Mouse (Mus musculus): ENCODE results near the gene Tbx15.

Gene Tbx15

DNA sequence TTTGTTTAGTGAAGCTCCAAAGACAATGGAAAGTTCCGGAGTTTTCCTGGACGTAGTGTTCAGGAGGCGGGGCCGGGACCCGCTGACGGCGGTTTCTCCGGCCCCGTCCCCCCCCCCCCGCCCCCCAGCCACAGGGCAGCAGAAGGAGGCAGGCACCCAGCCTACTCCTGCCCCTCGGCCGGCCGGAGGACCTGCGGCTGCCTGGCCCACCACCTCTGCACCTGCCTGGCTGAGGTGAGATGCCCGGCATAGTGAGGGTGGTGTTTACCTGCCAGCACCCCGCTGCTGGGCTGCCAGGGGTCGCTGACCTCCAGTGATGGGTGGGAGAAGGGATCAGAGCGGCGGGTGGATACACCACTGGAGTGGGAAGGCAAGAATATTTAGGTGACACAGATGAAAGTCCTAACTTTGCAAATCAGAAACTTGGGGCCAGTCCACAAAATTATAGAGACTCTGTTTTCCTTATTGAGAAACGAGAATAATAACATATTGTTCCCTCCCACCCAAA lies at the start of gene Tbx15:
Gene Tbx15, plus strand, starts transcription at position 169 of the 508 bp plus-strand sequence.
- no peaks in the 10 kb centered on the region for H3K36me3 ChIP-seq (ENCODE audit: insufficient read depth, low read length)
- H3K27me3 ChIP-seq (ENCODE audit: insufficient read depth, low read length) = peaks cover 96% of the 10 kb centered on the region
- TF ChIP-seq CTCF (conservative IDR thresholded peaks at IDR 0.05; ENCODE audit: low read length) (no peak), NANOG (IDR thresholded peaks at IDR 0.05; ENCODE audit: borderline replicate concordance, low read length) (no peak), POU5F1 (IDR thresholded peaks at IDR 0.05; ENCODE audit: borderline replicate concordance, low read length) (no peak)
- H3K4me1 ChIP-seq (replicated peaks; ENCODE audit: low read depth, low read length) = peaks cover 43% of the 10 kb centered on the region
- H3K4me3 ChIP-seq (replicated peaks; ENCODE audit: low read length) = peak within 1 kb of the TSS; percentile 68
- no peaks in the 10 kb centered on the region; the same call in 1 of the 2 replicates for H3K9me3 ChIP-seq (ENCODE audit: low read length)

DNA sequence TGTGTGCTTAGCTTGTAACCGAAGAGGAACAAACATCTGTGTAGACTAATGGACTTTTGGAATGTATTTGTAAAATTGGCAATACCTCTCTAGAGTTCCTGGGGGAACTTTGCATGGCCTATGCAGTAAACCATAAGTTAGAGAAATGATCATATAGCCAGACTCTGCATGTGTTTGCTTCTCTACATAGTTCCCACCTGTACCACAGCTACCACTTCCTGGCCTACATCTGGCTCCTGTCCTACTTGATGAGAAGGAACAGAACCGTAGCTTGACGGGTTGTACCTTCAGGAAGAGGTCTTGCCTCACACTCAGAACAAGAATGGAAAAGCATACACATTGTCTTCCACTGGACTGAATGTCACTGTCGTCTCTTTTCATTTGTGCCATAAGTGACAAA lies 46.6 kb upstream of the Tbx15 start:
- no peak for TF ChIP-seq CTCF (conservative IDR thresholded peaks at IDR 0.05; ENCODE audit: low read length)
- TF ChIP-seq POU5F1 (IDR thresholded peaks at IDR 0.05; ENCODE audit: borderline replicate concordance, low read length) = no peak
- no peak for TF ChIP-seq NANOG (IDR thresholded peaks at IDR 0.05; ENCODE audit: borderline replicate concordance, low read length)

DNA sequence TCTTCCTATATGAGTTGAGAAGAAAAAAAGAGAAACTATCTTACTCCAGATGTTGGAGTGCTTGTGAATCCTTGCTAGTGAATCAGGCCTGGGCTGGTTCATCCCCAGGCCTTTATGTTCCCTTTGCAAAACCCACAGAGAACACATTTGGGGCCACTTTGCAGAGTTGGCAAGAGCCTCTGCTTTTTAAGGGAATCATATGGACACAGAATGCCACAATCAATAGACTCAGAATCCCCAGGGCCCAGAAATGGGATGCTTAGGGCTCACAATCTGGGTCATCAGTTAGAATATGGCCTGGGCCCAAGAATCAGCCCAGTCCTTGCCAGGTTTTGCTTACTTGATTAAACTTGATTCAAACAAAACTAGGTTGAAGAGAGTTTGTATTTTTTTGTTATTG lies 36.9 kb upstream of the Tbx15 start:
- no peaks in the 10 kb centered on the region for H3K27me3 ChIP-seq (ENCODE audit: insufficient read depth, low read length)
- H3K4me1 ChIP-seq (replicated peaks; ENCODE audit: low read depth, low read length) = no peaks in the 10 kb centered on the region
- TF ChIP-seq CTCF (conservative IDR thresholded peaks at IDR 0.05; ENCODE audit: low read length) (no peak), POU5F1 (IDR thresholded peaks at IDR 0.05; ENCODE audit: borderline replicate concordance, low read length) (no peak), NANOG (IDR thresholded peaks at IDR 0.05; ENCODE audit: borderline replicate concordance, low read length) (no peak)
- H3K4me3 ChIP-seq (replicated peaks; ENCODE audit: low read length) = no peak overlapping the region
- no peaks in the 10 kb centered on the region for H3K9me3 ChIP-seq (ENCODE audit: low read length)
- H3K36me3 ChIP-seq (ENCODE audit: insufficient read depth, low read length) = peaks cover 3% of the 10 kb centered on the region

More for the DNA sequence above, 46.6 kb upstream of the Tbx15 start:
- H3K4me1 ChIP-seq (replicated peaks; ENCODE audit: low read depth, low read length) = no peaks in the 10 kb centered on the region
- H3K9me3 ChIP-seq (ENCODE audit: low read length) = no peaks in the 10 kb centered on the region
- H3K27me3 ChIP-seq (ENCODE audit: insufficient read depth, low read length) = no peaks in the 10 kb centered on the region
- H3K4me3 ChIP-seq (replicated peaks; ENCODE audit: low read length) = no peak overlapping the region
- H3K36me3 ChIP-seq (ENCODE audit: insufficient read depth, low read length) = 0 out of 2 replicates have a peak, but pooled peaks cover 4% of the 10 kb centered on the region

DNA sequence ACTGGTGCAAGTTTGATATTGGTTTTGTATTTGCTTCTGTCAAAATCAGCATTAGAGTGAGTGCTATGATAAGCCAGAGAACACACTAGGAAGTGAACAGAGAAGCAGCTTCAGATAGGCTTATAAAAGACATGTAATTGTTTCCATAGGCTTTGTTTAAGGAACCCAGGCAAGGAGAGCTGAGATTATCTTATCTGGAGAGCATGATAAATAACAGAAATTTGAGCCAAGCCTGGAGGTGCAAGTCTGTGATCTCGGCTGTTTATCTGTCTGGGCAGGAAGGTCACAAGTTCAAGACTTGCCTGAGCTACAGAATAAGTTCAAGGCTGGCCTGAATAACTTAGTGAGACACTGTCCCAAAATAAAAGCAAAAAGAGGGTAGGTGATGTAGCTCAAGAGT lies 31.8 kb upstream of the Tbx15 start:
- no peaks in the 10 kb centered on the region for H3K9me3 ChIP-seq (ENCODE audit: low read length)
- no peaks in the 10 kb centered on the region for H3K27me3 ChIP-seq (ENCODE audit: insufficient read depth, low read length)
- H3K4me1 ChIP-seq (replicated peaks; ENCODE audit: low read depth, low read length) = no peaks in the 10 kb centered on the region; the same call in 1 of the 2 replicates
- H3K36me3 ChIP-seq (ENCODE audit: insufficient read depth, low read length) = peaks cover 3% of the 10 kb centered on the region; the same call in 1 of the 2 replicates
- TF ChIP-seq CTCF (conservative IDR thresholded peaks at IDR 0.05; ENCODE audit: low read length) (no peak), NANOG (IDR thresholded peaks at IDR 0.05; ENCODE audit: borderline replicate concordance, low read length) (no peak), POU5F1 (IDR thresholded peaks at IDR 0.05; ENCODE audit: borderline replicate concordance, low read length) (no peak)
- no peak overlapping the region for H3K4me3 ChIP-seq (replicated peaks; ENCODE audit: low read length)

DNA sequence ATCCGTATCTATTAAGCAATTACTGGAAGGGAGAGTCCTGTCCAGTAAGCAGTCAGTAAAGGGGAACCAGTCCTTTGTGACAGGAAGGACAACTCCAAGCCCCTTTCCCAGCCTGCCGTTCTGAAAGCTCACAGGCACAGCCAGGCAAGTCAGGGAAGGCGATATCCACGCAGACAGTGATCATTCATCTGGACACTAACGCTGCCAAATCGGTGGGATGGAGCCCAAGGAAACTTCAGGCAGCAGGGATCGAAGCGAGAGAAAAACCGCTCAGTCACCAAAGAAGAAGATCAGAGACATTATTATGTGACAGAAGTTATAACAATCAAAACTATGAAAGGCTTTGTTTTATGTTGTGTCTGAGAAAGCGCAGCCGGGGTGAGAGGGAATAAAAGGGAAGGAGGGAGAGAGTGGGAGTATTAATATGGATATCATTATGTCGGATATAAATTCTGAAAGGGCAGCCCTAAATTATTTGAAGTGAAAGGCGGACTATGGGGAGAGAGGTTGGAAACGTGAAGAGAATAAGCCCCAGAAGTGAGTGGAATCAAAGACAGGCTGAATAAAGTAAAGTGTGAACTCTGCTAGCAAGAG lies 29.0 kb upstream of the Tbx15 start:
- no peaks in the 10 kb centered on the region; the same call in 1 of the 2 replicates for H3K4me1 ChIP-seq (replicated peaks; ENCODE audit: low read depth, low read length)
- no peaks in the 10 kb centered on the region for H3K27me3 ChIP-seq (ENCODE audit: insufficient read depth, low read length)
- no peak for TF ChIP-seq CTCF (conservative IDR thresholded peaks at IDR 0.05; ENCODE audit: low read length)
- TF ChIP-seq POU5F1 (IDR thresholded peaks at IDR 0.05; ENCODE audit: borderline replicate concordance, low read length) = no peak
- TF ChIP-seq NANOG (IDR thresholded peaks at IDR 0.05; ENCODE audit: borderline replicate concordance, low read length) = no peak

DNA sequence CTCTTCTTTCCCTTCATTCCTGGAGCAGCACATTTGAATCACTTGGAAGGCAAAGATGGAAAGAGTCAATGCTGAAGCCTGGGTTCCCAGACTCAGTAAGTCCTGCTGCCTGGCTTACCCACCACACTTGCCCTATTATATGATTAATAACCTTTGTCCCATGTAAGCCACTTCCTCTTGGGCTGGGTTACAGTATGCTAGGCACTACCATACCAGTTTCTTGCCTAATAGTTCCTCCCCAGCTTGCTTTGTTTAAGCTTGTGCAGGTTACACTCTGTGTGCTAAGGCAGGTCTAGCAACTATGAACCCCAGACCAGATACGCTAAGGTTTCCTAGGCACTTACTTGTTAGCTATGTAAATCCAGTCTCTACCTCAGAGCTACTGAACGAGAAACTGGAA lies 12.4 kb upstream of the Tbx15 start:
- Histone ChIP-seq H3K4me1 (replicated peaks; ENCODE audit: low read depth, low read length) (no peaks in the 10 kb centered on the region), H3K9me3 (ENCODE audit: low read length) (no peaks in the 10 kb centered on the region)
- TF ChIP-seq POU5F1 (IDR thresholded peaks at IDR 0.05; ENCODE audit: borderline replicate concordance, low read length) (no peak), CTCF (conservative IDR thresholded peaks at IDR 0.05; ENCODE audit: low read length) (no peak), NANOG (IDR thresholded peaks at IDR 0.05; ENCODE audit: borderline replicate concordance, low read length) (no peak)

More for the DNA sequence above, 29.0 kb upstream of the Tbx15 start:
- Histone ChIP-seq H3K4me3 (replicated peaks; ENCODE audit: low read length) (no peak overlapping the region), H3K36me3 (ENCODE audit: insufficient read depth, low read length) (no peaks in the 10 kb centered on the region), H3K9me3 (ENCODE audit: low read length) (no peaks in the 10 kb centered on the region)

DNA sequence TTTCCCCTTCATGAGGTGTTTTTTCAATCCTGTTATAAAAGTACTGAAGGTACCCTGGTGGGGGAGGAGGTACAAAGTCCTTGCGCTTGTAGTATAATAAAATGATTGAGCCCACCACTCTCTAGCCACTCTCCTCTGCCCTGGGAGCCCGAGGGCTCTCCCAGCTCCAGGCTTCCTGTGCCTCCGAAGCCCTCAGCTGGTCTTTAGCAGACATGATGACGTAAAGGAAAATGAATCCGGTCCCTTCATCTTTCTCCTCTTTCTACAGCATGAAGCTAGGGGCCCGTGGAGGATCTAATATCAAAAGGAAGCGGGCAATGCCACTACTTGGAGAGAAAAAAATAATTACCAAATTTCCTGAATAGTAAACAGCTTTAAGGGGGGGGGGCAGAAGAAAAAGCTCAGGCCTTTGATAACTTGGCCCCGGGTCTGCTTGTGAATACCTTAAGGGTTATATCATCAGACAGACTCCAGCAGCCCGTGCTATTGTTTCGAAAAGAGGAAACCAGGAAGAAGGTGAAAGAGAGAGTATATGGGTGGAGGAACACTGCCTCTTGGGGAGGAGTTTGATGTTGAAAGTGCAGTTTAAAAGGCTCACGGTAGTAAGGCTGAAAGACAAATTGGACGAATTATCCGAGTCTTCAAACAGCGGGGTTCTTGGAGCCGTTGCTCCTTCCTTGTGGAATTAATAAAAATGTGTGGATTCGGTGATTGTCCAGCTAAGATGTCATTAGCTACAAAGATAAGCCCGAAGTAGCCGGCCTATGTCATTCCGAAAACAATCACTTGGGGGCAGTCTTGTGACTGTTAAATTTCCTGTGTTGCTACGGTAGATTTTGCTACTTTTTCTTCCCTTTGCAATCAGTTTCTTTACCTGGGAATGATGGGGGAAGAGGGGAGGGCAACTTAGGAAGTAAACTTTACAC lies 6.5 kb upstream of the Tbx15 start:
- H3K4me1 ChIP-seq (replicated peaks; ENCODE audit: low read depth, low read length) = peaks cover 21% of the 10 kb centered on the region
- TF ChIP-seq CTCF (conservative IDR thresholded peaks at IDR 0.05; ENCODE audit: low read length) (peak; percentile 93), POU5F1 (IDR thresholded peaks at IDR 0.05; ENCODE audit: borderline replicate concordance, low read length) (no peak)
- peaks cover 61% of the 10 kb centered on the region for H3K27me3 ChIP-seq (ENCODE audit: insufficient read depth, low read length)
- H3K36me3 ChIP-seq (ENCODE audit: insufficient read depth, low read length) = no peaks in the 10 kb centered on the region
- H3K9me3 ChIP-seq (ENCODE audit: low read length) = no peaks in the 10 kb centered on the region; the same call in 1 of the 2 replicates
- H3K4me3 ChIP-seq (replicated peaks; ENCODE audit: low read length) = no peak overlapping the region

More for the DNA sequence above, 12.4 kb upstream of the Tbx15 start:
- peaks cover 10% of the 10 kb centered on the region for H3K27me3 ChIP-seq (ENCODE audit: insufficient read depth, low read length)
- no peak overlapping the region for H3K4me3 ChIP-seq (replicated peaks; ENCODE audit: low read length)
- H3K36me3 ChIP-seq (ENCODE audit: insufficient read depth, low read length) = no peaks in the 10 kb centered on the region

DNA sequence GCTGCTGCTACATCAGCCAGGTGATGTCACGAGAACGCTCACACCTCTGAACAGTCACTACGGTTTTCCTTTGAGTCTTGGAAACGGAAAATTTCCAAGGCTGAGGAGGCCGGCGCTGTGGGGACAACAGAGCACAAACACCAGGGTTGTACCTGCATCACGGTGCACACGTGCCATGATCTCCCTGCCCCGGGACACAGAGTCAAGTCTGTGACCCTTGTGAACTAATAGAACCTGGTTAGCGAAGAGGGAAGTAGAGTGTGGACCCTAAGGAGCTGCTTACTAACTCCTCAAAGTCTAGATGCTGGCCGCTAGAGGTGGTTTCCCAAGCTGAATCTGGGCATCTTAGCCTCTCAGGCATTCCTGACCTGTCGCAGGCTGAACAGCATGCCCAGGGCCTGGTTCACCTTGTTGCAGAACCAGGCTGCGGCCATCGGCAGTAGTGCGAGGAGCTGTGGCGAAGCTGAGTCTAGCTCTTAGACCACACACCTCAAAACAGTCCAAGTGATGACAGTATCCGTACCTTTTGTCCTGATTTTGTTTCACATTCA lies 5.8 kb upstream of the Tbx15 start:
- peaks cover 68% of the 10 kb centered on the region for H3K27me3 ChIP-seq (ENCODE audit: insufficient read depth, low read length)
- no peaks in the 10 kb centered on the region for H3K36me3 ChIP-seq (ENCODE audit: insufficient read depth, low read length)
- TF ChIP-seq POU5F1 (IDR thresholded peaks at IDR 0.05; ENCODE audit: borderline replicate concordance, low read length) (no peak), NANOG (IDR thresholded peaks at IDR 0.05; ENCODE audit: borderline replicate concordance, low read length) (no peak), CTCF (conservative IDR thresholded peaks at IDR 0.05; ENCODE audit: low read length) (no peak)
- H3K4me3 ChIP-seq (replicated peaks; ENCODE audit: low read length) = no peak overlapping the region
- peaks cover 24% of the 10 kb centered on the region for H3K4me1 ChIP-seq (replicated peaks; ENCODE audit: low read depth, low read length)
- no peaks in the 10 kb centered on the region; the same call in 1 of the 2 replicates for H3K9me3 ChIP-seq (ENCODE audit: low read length)
